Mouse (Mus musculus) activated CD4-positive, CD25-positive, alpha-beta regulatory T cell, adult 4 months (primary cell): ENCODE measurements at regions not wholly inside any gene's neighbourhood (a gene's known extent, or its start where the extent isn't known, plus 50 kb on each side); places are given as distances from the start of the nearest gene placed in this dataset.
A peak's percentile ranks its signal among the peaks of the same experiment; 100 is the strongest.

Experiments used
- ATAC-seq: one replicate; pipeline ENCODE4 v1.8.0; 2017

DNA sequence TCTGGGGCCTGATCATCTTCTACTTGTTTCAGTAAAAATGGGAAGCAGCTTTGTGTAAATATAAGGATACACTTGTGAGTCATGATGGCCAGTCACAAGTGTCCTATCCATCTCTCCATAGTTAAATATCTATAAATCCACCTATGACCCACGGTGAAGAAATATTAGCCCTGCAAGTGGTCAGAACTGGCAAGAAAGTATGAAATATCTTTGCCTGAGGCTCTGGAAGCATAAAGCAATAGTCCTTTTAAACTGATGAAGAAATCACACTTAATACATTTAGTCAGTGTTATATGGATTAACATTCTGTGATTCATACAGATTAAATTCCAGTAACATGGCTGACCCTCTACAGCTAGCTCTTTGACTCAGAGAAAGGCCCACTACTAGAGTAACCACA lies 134.8 kb upstream of the Klf6 start:
- no peak for ATAC-seq

GRCm38 (mm10) chr13:5728172-5728571 lies 133.1 kb upstream of the Klf6 start:
- no peak for ATAC-seq

GRCm38 (mm10) chr13:5728808-5729207 lies 132.5 kb upstream of the Klf6 start:
- no peak for ATAC-seq

DNA sequence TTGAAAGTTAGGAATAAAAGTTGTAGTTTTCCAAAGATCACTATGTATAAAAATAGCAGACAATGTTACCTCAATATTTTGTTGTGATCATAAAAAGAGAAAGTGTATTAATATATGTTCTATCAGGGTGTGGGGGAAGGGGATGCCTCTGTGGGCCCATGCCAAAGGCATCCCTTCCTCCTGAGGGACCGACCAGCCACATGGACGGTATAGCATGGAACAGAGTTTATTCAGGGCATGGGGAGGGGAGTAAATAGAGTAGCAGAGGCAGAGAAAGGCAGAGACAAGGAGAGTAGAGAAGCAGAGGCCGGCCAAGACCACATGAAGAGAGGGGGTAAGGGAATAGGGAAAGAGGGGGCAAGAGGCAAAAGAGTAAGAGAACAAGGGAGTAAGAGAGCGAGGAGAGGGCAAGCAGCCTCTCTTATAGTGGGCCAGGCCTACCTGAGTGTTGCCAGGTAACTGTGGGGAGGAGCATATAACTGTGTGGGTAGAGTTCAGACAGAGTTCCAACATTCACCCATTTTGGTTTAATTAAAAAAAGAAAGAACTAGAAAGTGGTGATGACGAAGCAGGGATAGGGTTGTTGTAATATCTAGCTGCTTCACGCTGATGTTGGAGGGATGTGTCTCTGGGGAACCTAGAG lies 131.7 kb upstream of the Klf6 start:
- no peak for ATAC-seq

- ATAC-seq: no peak
Observed at GRCm38 (mm10) chr13:5732206-5732605, 129.1 kb upstream of the Klf6 start.

GRCm38 (mm10) chr13:5735027-5735624 lies 126.2 kb upstream of the Klf6 start:
- ATAC-seq: no peak

GRCm38 (mm10) chr13:5736472-5736871 lies 124.8 kb upstream of the Klf6 start:
- ATAC-seq: no peak

- no peak for ATAC-seq
Observed at GRCm38 (mm10) chr13:5737214-5737613, 124.1 kb upstream of the Klf6 start.

DNA sequence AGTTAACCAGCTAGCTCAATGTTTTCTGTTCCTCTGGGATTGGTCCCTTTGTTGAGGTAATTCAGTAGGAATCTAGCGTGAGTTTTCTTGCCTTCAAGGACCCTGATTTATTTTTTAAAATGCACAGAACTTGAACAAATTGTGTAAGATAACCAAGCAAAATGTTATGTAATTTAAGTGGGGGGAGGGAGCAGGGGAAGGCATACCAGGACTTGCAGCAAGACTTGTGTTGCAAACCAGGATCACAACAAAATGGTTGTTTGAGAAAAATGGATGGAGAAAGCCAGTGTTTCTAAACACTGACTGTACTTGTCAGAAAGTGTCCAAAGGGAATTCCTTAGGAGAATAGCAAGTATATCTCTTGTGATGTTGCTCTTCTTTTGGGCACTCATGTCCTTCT lies 120.5 kb upstream of the Klf6 start:
- ATAC-seq: no peak

- no peak for ATAC-seq
Observed at GRCm38 (mm10) chr13:5744949-5745348, 116.3 kb upstream of the Klf6 start.

- ATAC-seq: peak; percentile 83
Observed at GRCm38 (mm10) chr13:5757176-5757575, 104.1 kb upstream of the Klf6 start.

GRCm38 (mm10) chr13:5757963-5758362 lies 103.3 kb upstream of the Klf6 start:
- ATAC-seq: no peak

DNA sequence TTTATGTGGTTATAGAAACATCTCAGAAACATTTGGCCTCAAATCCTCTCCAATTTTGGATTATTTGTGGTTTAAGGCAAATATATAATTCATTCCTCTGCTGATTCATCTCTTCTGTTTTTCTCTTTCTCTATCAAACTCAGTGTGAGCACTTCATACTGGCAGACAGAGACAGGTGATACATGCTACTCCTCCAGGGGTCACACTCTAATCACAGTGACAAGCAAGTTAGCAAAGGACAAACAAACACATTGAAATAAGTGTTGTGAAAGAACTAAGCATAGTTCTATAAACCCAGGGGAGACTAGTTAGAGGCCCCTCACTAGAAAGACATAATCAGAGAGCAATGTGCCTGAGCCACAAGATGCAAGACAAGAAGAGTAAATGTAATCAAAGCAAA lies 101.3 kb upstream of the Klf6 start:
- no peak for ATAC-seq

GRCm38 (mm10) chr13:5766394-5766793 lies 94.9 kb upstream of the Klf6 start:
- no peak for ATAC-seq

DNA sequence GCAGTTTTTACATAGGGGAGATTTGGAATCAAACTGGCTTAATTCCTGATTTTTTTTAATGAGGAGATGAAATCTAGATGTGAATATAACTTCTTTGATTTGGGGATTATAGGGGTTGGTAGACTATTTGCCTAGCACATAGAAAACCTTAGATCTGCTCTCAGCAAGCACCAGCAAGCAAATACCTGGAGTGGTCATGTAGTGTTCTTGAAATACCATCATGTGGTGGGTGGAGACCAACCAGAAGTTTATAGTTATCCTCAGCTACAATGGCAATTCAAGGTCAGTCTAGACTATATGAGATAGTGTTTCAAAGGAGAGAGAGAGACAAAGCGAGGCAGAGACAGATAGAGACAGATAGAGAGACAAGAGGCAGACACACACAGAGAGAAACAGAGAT lies 94.1 kb upstream of the Klf6 start:
- no peak for ATAC-seq

DNA sequence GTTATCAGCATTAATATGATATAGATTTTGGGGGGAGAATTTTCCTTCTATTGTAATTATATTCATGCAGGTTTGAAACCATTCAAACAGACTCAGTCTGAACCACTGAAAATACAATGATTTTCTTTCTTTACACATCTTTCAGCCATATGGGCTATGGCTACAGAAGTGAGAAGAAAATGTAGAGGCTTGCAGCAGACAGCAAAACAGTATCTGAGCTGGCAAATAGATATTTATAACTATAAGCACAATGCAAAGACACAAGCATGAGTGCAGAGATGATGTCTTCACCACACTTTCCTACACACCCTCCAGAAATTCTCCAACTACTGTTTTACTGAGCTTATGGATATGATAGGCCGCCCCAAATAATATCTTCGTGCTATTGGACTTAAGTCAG lies 92.6 kb upstream of the Klf6 start:
- no peak for ATAC-seq

GRCm38 (mm10) chr13:5769283-5770260 lies 91.7 kb upstream of the Klf6 start:
- peak; percentile 19 for ATAC-seq

DNA sequence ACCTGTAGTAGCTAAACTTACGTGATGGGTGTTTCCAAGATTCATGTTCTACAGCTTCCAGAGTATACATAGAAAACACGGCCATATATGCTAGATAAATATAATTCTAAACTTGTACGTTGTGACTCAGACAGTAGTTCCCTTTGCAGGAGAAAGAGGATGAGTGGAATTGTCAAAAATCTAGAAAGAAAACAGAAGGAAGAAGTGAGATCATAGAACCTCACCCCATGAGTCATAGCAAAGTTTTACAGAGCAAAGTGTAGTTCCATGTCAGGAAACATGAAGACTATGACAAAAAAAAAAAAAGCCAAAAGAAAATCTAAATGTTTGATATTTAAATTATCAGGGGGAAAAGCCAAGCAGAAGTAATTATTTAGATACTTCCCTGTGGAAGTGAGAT lies 87.5 kb upstream of the Klf6 start:
- ATAC-seq: no peak

GRCm38 (mm10) chr13:5778443-5779171 lies 82.7 kb upstream of the Klf6 start:
- peak; percentile 28 for ATAC-seq

DNA sequence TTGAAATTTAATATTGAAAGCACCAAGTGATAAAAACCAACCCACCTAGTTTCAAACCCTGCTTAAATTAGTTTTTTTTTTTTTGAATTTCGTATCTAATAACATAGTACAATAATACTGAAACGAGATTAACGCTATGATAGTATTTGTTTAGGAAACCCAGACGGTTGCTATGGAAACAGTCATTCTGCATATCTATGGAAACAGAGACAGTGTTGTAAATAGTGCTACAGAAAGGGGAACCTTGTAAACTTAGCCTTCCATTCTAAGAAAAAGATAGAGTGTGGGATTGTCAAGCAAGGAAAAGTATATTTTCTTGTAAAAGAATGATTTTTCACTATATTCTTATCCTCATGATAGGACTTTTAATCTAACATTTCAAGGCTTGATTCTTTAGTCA lies 81.9 kb upstream of the Klf6 start:
- peak; percentile 91 for ATAC-seq

DNA sequence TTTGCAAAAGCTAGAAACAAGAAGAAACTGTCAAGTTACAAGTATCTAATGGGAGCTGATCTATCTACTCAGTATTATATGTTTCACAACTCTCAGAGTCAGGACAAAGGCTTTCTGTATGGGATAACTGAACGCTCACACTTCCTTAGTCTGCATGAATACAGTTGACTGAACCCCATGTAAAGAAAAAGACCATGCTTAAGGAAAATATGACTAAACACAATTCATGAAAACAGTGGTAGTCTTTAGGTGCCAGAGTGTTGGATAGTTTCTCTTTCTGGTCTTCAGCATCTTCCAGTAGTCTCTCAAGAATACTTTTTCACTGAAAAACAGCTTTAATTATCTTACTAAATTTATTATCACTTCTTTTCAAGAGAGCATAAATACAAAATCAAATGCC lies 78.7 kb upstream of the Klf6 start:
- ATAC-seq: no peak

- no peak for ATAC-seq
Observed at GRCm38 (mm10) chr13:5787114-5787513, 74.2 kb upstream of the Klf6 start.

- peak; percentile 63 for ATAC-seq
Observed at GRCm38 (mm10) chr13:5789302-5789701, 72.0 kb upstream of the Klf6 start.
